ENCODE assay signal across 10 mouse cellular contexts in the genomic region with DNA sequence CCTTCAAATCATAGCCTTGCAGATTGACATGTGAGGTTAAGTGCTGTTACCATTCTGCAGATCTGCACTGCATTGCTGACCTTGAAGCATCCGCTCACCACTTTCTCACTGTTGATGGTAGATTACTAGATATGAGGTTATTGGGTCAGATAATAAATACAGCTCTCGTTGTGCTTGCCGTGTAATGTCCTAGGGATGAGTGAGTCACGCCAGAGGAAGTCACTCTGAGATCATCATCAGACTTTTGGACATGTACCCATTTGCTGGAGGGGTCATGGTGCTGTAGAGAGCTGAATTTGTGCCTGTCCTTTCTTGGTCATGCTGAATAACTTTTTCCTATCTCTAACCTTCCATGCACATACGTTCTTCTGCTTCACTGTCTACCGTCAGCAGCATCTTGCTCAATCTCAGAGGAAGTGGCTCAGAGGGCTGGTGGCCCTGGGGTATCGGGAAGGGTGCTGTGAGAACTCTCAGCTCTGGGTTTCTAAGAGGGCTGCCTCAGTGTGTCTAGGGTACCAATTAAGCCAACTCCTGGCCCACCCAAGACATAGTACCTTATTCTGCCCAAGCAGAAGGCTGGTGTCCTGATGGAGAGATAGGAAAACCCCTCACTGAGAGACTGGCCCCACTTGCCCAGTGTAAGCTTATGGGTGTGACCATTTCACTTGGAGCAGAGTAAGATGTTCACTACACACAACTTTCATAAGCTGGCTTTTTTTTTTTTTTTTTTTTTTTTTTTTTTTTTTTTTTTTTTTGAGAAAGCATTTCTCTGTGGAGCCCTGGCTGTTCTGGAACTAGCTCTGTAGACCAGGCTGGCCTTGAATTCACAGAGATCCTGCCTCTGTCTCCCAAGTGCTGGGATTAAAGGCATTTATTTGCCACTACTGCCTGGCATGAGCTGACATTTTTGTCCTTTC. TPM values are rescaled to one million over a fixed set of nuclear protein-coding genes. Genes with fewer than 3 reads are reported as not detected.
DNase-seq lines count a peak whose midpoint lies in the region; ATAC-seq and TF ChIP-seq lines count a peak whose summit lies in the region.
"Had no signal": no experiment of that assay in that cellular context is flagged by ENCODE, and none has a peak within 500 bp of the region (broad histone marks: within the 10 kb centered on the region; RNA-seq: fewer than 3 reads in every experiment).

No protein-coding gene starts in this region.

- DNase-seq in intestine, embryonic 14.5 days (ENCODE audit: low spot score) = no peak
- peak; percentile 79 for DNase-seq in 3T3-L1 (ENCODE audit: low read depth, low spot score)
- peak; percentile 14 for DNase-seq in CD4-positive, CD25-positive, alpha-beta regulatory T cell, adult 2 months (ENCODE audit: low read depth, low spot score)
- no peak for DNase-seq in thymus, adult 2 months
- DNase-seq in embryo, embryonic 10.5 days (ENCODE audit: low spot score) = no peak

- no peaks in the 10 kb centered on the region; the same call in 1 of the 2 replicates for H3K4me1 ChIP-seq in intestine, embryonic 14.5 days (replicated peaks; ENCODE audit: control insufficient read depth, insufficient read depth, low read length)
- H3K4me1 ChIP-seq in intestine, embryonic 15.5 days (replicated peaks) = no peaks in the 10 kb centered on the region
- H3K4me1 ChIP-seq in thymus, adult 2 months (replicated peaks; ENCODE audit: control insufficient read depth, insufficient read depth, low read length) = no peaks in the 10 kb centered on the region

- WGBS in intestine, embryonic 14.5 days = 83% methylated on average over 7 of the region's 7 CpGs
- 76% methylated on average over 7 of the region's 7 CpGs for WGBS in intestine, embryonic 15.5 days
- WGBS in thymus, adult 2 months = 81% methylated on average over 7 of the region's 7 CpGs

- no peaks in the 10 kb centered on the region for H3K36me3 ChIP-seq in intestine, embryonic 14.5 days (ENCODE audit: control insufficient read depth, insufficient read depth, low read length)
- H3K36me3 ChIP-seq in intestine, embryonic 15.5 days = no peaks in the 10 kb centered on the region
- H3K36me3 ChIP-seq in thymus, adult 2 months (ENCODE audit: control insufficient read depth, insufficient read depth, low read length) = no peaks in the 10 kb centered on the region
- H3K36me3 ChIP-seq: hindbrain, embryonic 12.5 days; limb, embryonic 13.5 days had no signal

- no peak for TF ChIP-seq POLR2A in thymus, adult 2 months (IDR thresholded peaks at IDR 0.05; ENCODE audit: control insufficient read depth, extremely low read depth, insufficient read depth, low read length, poor library complexity)

- no peaks in the 10 kb centered on the region for H3K27me3 ChIP-seq in intestine, embryonic 14.5 days (replicated peaks; ENCODE audit: control insufficient read depth, insufficient read depth, low read length)
- no peaks in the 10 kb centered on the region for H3K27me3 ChIP-seq in intestine, embryonic 15.5 days (replicated peaks)
- no peaks in the 10 kb centered on the region for H3K27me3 ChIP-seq in thymus, adult 2 months (ENCODE audit: control insufficient read depth, insufficient read depth, low read length)
- H3K27me3 ChIP-seq: hindbrain, embryonic 12.5 days; limb, embryonic 13.5 days had no signal

- 0 out of 2 replicates have a peak, but pooled peaks have one; percentile 15 for ATAC-seq in intestine, embryonic 14.5 days (replicated peaks; ENCODE audit: low FRiP score, low TSS enrichment, low read depth)
- no peak for ATAC-seq in intestine, embryonic 15.5 days
- peak; percentile 83 for ATAC-seq in granulocyte monocyte progenitor cell, adult 5-6 weeks (replicated peaks; ENCODE audit: poor library complexity, severe bottlenecking)

- H3K4me3 ChIP-seq in intestine, embryonic 14.5 days (ENCODE audit: low read depth, low read length) = no peak overlapping the region
- no peak overlapping the region for H3K4me3 ChIP-seq in intestine, embryonic 15.5 days (replicated peaks)
- no peak overlapping the region for H3K4me3 ChIP-seq in thymus, adult 2 months (ENCODE audit: control insufficient read depth, insufficient read depth, low read length)
- H3K4me3 ChIP-seq: hindbrain, embryonic 12.5 days; limb, embryonic 13.5 days had no signal

- no peak overlapping the region for H3K4me2 ChIP-seq in intestine, embryonic 14.5 days (ENCODE audit: low read length)
- no peak overlapping the region for H3K4me2 ChIP-seq in intestine, embryonic 15.5 days (replicated peaks)
- H3K4me2 ChIP-seq: hindbrain, embryonic 12.5 days; limb, embryonic 13.5 days had no signal

- no peaks in the 10 kb centered on the region for H3K9me3 ChIP-seq in intestine, embryonic 14.5 days (ENCODE audit: control insufficient read depth, low read length)
- no peaks in the 10 kb centered on the region for H3K9me3 ChIP-seq in intestine, embryonic 15.5 days
- H3K9me3 ChIP-seq: hindbrain, embryonic 12.5 days; limb, embryonic 13.5 days had no signal

- H3K27ac ChIP-seq in intestine, embryonic 14.5 days (ENCODE audit: low read depth) = no peak overlapping the region
- no peak overlapping the region for H3K27ac ChIP-seq in intestine, embryonic 15.5 days
- H3K27ac ChIP-seq in thymus, adult 2 months (ENCODE audit: control insufficient read depth, insufficient read depth, low read length) = no peak overlapping the region
- H3K27ac ChIP-seq: hindbrain, embryonic 12.5 days; limb, embryonic 13.5 days had no signal

- TF ChIP-seq CTCF in thymus, adult 2 months (IDR thresholded peaks at IDR 0.05; ENCODE audit: borderline replicate concordance, control insufficient read depth, extremely low read depth, insufficient read depth, low read length, poor library complexity) = no peak

- no peak overlapping the region for H3K9ac ChIP-seq in intestine, embryonic 14.5 days (ENCODE audit: low read length)
- no peak overlapping the region for H3K9ac ChIP-seq in intestine, embryonic 15.5 days
- H3K9ac ChIP-seq: hindbrain, embryonic 12.5 days; limb, embryonic 13.5 days had no signal

RNA-seq across cellular contexts. Expression of gene Gpr35, which starts 21.5 kb away (rescaled TPM):
- 5.7 and 7.0 TPM in 2 replicates for polyA plus RNA-seq in intestine, embryonic 14.5 days (2014; fragmentation: Nextera tagmentation; extraction: Ambion mirVana)
- polyA plus RNA-seq in intestine, embryonic 15.5 days (2015; fragmentation: Nextera tagmentation; extraction: Ambion mirVana) = 8.9 and 9.1 TPM in 2 replicates
- total RNA-seq in granulocyte monocyte progenitor cell, adult 5-6 weeks (2014; fragmentation: Nextera tagmentation) = 0.58 TPM in 1 of 2 replicates, not detected in the other
- total RNA-seq in granulocyte monocyte progenitor cell, adult 5-6 weeks (2017) = 0.04 and 0.26 TPM in 2 replicates
- 6.0 and 8.9 TPM in 2 replicates for polyA plus RNA-seq in thymus, adult 2 months (2012; rRNA removed)

RNA-seq across cellular contexts. Expression of gene Aqp12, which starts 34.0 kb away (rescaled TPM):
- polyA plus RNA-seq in intestine, embryonic 14.5 days (2014; fragmentation: Nextera tagmentation; extraction: Ambion mirVana) = 0.16 TPM in 1 of 2 replicates, not detected in the other
- polyA plus RNA-seq in intestine, embryonic 15.5 days (2015; fragmentation: Nextera tagmentation; extraction: Ambion mirVana) = 3.0 and 11.2 TPM in 2 replicates
- total RNA-seq in granulocyte monocyte progenitor cell, adult 5-6 weeks (2014; fragmentation: Nextera tagmentation) = not detected in 2 replicates
- total RNA-seq in granulocyte monocyte progenitor cell, adult 5-6 weeks (2017) = not detected in 2 replicates
- polyA plus RNA-seq in thymus, adult 2 months (2012; rRNA removed) = 0.19 and 0.42 TPM in 2 replicates
- polyA plus RNA-seq: hindbrain, embryonic 12.5 days; kidney, embryonic 16.5 days; limb, embryonic 13.5 days had no signal

RNA-seq across cellular contexts. Expression of gene Capn10, which starts 38.0 kb away (rescaled TPM):
- polyA plus RNA-seq in intestine, embryonic 14.5 days (2014; fragmentation: Nextera tagmentation; extraction: Ambion mirVana) = 25.6 and 26.5 TPM in 2 replicates
- polyA plus RNA-seq in intestine, embryonic 15.5 days (2015; fragmentation: Nextera tagmentation; extraction: Ambion mirVana) = 28.2 and 34.4 TPM in 2 replicates
- 11.6 and 12.7 TPM in 2 replicates for total RNA-seq in granulocyte monocyte progenitor cell, adult 5-6 weeks (2014; fragmentation: Nextera tagmentation)
- total RNA-seq in granulocyte monocyte progenitor cell, adult 5-6 weeks (2017) = 8.1 and 9.2 TPM in 2 replicates
- polyA plus RNA-seq in thymus, adult 2 months (2012; rRNA removed) = 39.9 and 42.5 TPM in 2 replicates

Comparison
In these comparisons a context has a peak if more than half of its experiments do, and no peak if none do; other contexts are left out.
1. DNase-seq: peak in 3T3-L1 (single experiment) and CD4-positive, CD25-positive, alpha-beta regulatory T cell, adult 2 months (single experiment); none in intestine, embryonic 14.5 days (single experiment), thymus, adult 2 months (single experiment) and embryo, embryonic 10.5 days (single experiment).